ENCODE assay signal across 8 mouse cellular contexts in the genomic region with DNA sequence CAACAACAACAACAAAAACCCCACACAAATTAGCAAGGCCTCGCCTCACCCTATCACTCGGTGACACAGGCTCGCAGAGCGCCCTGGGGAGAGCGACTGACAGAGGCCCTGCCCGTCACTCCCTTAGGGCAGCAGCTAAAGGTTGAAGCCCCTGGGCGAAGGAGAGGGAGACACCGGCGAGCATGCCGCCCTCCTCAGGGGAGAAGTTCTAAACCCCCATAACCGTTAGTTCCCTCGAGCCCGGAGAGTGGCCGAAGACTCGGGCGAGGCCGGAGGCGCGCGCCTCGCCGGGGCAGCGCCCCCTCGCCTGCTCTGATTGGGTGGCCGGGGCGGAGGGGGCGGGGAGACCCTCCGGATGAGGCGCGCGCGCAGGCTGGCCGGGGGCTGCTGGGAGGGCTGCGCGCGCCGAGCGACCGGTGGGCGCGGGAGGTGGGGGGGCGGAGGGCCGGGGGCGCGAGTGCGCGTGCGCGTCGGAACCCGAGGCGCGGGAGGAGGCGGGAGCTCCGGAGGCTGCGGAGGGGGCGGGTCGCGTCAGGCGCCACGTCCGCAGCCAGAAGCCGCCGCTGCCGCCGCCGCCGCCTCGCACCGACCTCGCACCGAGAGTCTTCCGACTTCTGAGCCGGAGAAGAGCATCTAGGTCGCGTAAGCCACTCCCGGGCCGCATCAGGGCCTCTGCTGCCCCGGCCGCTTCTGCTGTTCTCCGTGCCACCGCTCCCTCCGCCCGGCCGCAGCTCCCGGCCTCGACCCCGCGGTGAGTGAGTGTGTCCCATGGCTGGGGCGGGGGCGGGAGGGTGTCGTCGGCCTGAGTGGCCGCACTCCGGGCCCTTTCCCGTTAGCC. TPM values are rescaled to one million over a fixed set of nuclear protein-coding genes. Genes with fewer than 3 reads are reported as not detected.
A peak's percentile ranks its signal among the peaks of the same experiment; 100 is the strongest.
DNase-seq lines count a peak whose midpoint lies in the region; ATAC-seq and TF ChIP-seq lines count a peak whose summit lies in the region.

Gene Fhl4 (minus strand): TSS at position 249 of the 838 bp plus-strand sequence.
Gene Tmem263 (plus strand): TSS at position 381 of the 838 bp plus-strand sequence.

- peak within 1 kb of the TSS; percentile 94 for H3K4me3 ChIP-seq in hindbrain, embryonic 12.5 days

- H3K9ac ChIP-seq in hindbrain, embryonic 12.5 days, result peak within 1 kb of the TSS; percentile 93

- H3K36me3 ChIP-seq in hindbrain, embryonic 12.5 days, result no peaks in the 10 kb centered on the region

- H3K9me3 ChIP-seq in hindbrain, embryonic 12.5 days (replicated peaks), result no peaks in the 10 kb centered on the region

- peak; percentile 86 for ATAC-seq in Patski
- peak; percentile 97 for ATAC-seq in hindbrain, embryonic 12.5 days (ENCODE audit: low FRiP score)

- no peaks in the 10 kb centered on the region for H3K27me3 ChIP-seq in Patski
- no peaks in the 10 kb centered on the region for H3K27me3 ChIP-seq in hindbrain, embryonic 12.5 days

- H3K4me2 ChIP-seq in hindbrain, embryonic 12.5 days (replicated peaks), result peak within 1 kb of the TSS; percentile 94

- DNase-seq in Patski (ENCODE audit: low read depth, low spot score), result no peak
- peak; percentile 97 to 98 for DNase-seq in cerebellum, postnatal 10 days
- peak; percentile 62 to 86 for DNase-seq in frontal cortex, postnatal 10 days (ENCODE audit: low spot score in 2 of 2)
- peak; percentile 77 to 83 for DNase-seq in layer of hippocampus, postnatal 14 days (ENCODE audit: low spot score in 2 of 2)
- peak; percentile 90 for DNase-seq in lung, postnatal 10 days
- DNase-seq in ovary, postnatal 14 days (ENCODE audit: low spot score), result peak; percentile 73
- peak; percentile 93 for DNase-seq in thymus, postnatal 14 days

- in situ Hi-C loops in Patski (cut with MboI; ENCODE audit: low pct_unique_long_range_greater_than_20kb), result no loop called here

- peaks cover 11% of the 10 kb centered on the region; the same call in 1 of the 2 replicates for H3K4me1 ChIP-seq in hindbrain, embryonic 12.5 days

- peak within 1 kb of the TSS; percentile 87 for H3K27ac ChIP-seq in hindbrain, embryonic 12.5 days

- POLR2A ChIA-PET in Patski (lab: Charles Lee), result no interaction called here

- TF ChIP-seq CTCF in Patski (IDR thresholded peaks at IDR 0.05), result no peak

- CTCF ChIA-PET in Patski (lab: Charles Lee), result interaction anchor here (1.0 kb wide), 1 partner anchor 18 kb away, joined by 3 read pairs; no protein-coding TSS in a partner anchor

- 0% methylated on average over 67 of the region's 96 CpGs for WGBS in hindbrain, embryonic 12.5 days

RNA-seq across cellular contexts. Expression of gene Fhl4, which starts in this region (rescaled TPM):
- 4.7 TPM for polyA plus RNA-seq in Patski (2021)
- 1.2 and 1.9 TPM in 2 replicates for polyA plus RNA-seq in hindbrain, embryonic 12.5 days (2016; fragmentation: Nextera tagmentation; extraction: Ambion mirVana)
- 1 to 10 TPM; 1.0 to 1.2 TPM for total RNA-seq in layer of hippocampus, postnatal 14 days (2021)

RNA-seq across cellular contexts. Expression of gene Tmem263, which starts in this region (rescaled TPM):
- polyA plus RNA-seq in Patski (2021), result 26.5 TPM
- 75.0 and 87.3 TPM in 2 replicates for polyA plus RNA-seq in hindbrain, embryonic 12.5 days (2016; fragmentation: Nextera tagmentation; extraction: Ambion mirVana)
- 10 to 100 TPM; 28.6 to 30.8 TPM for total RNA-seq in layer of hippocampus, postnatal 14 days (2021)
